Mouse (Mus musculus): ENCODE data around the gene Aup1.

GRCm38 (mm10) chr6:83098411-83098810, 44.1 kb downstream of the Aup1 start:
- TF ChIP-seq CTCF (IDR thresholded peaks at IDR 0.05; ENCODE audit: low read depth, low read length) (no peak), POLR2A (IDR thresholded peaks at IDR 0.05; ENCODE audit: insufficient read depth, low read length) (no peak), EP300 (IDR thresholded peaks at IDR 0.05; ENCODE audit: insufficient read depth, low read depth, low read length) (no peak)
